Mouse (Mus musculus): ENCODE results near the gene Esam.

DNA sequence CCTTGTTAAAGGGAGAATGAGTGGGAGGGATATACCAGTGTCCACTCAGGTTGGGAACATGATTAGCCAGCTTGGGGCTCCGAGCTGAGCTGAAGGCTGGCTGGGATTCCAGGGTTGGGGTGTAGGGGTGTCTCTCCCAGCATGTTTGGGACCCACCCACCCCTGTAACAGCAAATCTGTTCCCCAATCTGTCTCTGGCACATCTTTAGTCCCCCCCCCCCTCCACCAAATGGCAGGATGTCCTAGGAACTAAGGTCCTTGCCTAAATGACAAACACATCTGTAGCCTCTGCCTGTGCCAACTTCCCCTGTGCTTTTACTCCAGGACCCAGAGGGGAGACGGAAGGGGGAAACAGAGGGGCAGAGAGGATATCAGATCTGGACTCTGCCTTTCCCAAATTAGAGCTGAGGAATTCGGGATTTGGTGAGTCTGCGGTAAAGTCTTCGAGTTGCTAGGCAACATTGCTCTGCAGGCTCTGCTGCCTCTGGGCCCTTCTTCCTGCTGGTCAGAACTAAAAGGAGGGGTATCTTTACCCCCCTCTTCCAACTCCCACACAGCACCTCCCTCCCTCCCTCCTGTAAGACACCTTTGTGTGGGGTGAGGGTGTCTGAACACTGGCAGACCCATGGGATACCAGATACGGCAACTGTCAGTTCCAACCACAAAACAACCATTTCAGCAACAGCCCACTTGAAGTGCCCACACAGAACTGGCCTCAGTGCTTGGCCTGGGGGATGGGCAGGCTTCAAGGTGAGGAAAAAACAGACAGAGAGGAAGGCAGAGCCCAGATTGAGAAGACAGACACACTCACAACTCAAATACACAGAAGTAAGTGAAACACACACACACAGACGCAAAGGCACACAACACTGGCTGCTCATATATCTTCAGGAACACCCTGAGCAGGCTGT, 27.2 kb downstream of the Esam start, which contains the start of gene Siae:
- TF ChIP-seq CTCF (IDR thresholded peaks at IDR 0.05; ENCODE audit: low read depth, low read length): no peak
- TF ChIP-seq POLR2A (IDR thresholded peaks at IDR 0.05; ENCODE audit: borderline replicate concordance, low read depth, low read length): no peak
